Mouse (Mus musculus) hindbrain, embryonic 15.5 days (tissue): ENCODE data around the gene Fgf23. TPM values are rescaled to one million over a fixed set of nuclear protein-coding genes. Genes with fewer than 3 reads are reported as not detected.

Experiments
- ATAC-seq: fragments of 200-750 bp; cut with Nextera tagmentation; 2 replicates; pipeline ENCODE4 v1.8.0; 2017; ENCODE audit warnings: low read depth, moderate number of reproducible peaks, moderate TSS enrichment; ENCODE audit not compliant: low FRiP score
- H3K27ac ChIP-seq: fragments of 300-500 bp; sonication (generic); replicated peaks from 2 replicates; pipeline ENCODE4 v1.5.1; 2015; ENCODE audit warnings: mild to moderate bottlenecking, inconsistent platforms
- H3K27me3 ChIP-seq: fragments of 300-500 bp; sonication (generic); 2 replicates; pipeline ENCODE4 v1.6.1; 2015; ENCODE audit warnings: control low read depth, inconsistent platforms
- H3K36me3 ChIP-seq: fragments of 300-500 bp; sonication (generic); 2 replicates; pipeline ENCODE4 v1.6.1; 2015; ENCODE audit warnings: control low read depth, inconsistent platforms
- H3K4me1 ChIP-seq: fragments of 300-500 bp; sonication (generic); replicated peaks from 2 replicates; pipeline ENCODE4 v1.6.1; 2015; ENCODE audit warnings: control low read depth, inconsistent platforms
- H3K4me2 ChIP-seq: fragments of 300-500 bp; sonication (generic); 2 replicates; pipeline ENCODE4 v1.6.1; 2015; ENCODE audit warnings: moderate library complexity, mild to moderate bottlenecking, inconsistent platforms
- H3K4me3 ChIP-seq: fragments of 300-500 bp; sonication (generic); 2 replicates; pipeline ENCODE4 v1.5.1; 2015; ENCODE audit warnings: mild to moderate bottlenecking, inconsistent platforms
- H3K9ac ChIP-seq: fragments of 300-500 bp; sonication (generic); 2 replicates; pipeline ENCODE4 v1.6.1; 2015; ENCODE audit warnings: inconsistent platforms
- H3K9me3 ChIP-seq: fragments of 300-500 bp; sonication (generic); 2 replicates; pipeline ENCODE4 v1.6.1; 2016; ENCODE audit warnings: control low read depth, inconsistent platforms
- WGBS: fragments of 180-500 bp; shearing (Covaris S2); methylation state at CpG from one replicate; pipeline ENCODE4 v1.1.7; 2015; 5-methylcytosine and 5-hydroxymethylcytosine counted together
- polyA plus RNA-seq: library from polyadenylated mRNA; unstranded; fragments of >200 nt; fragmentation: Nextera tagmentation; extraction: Ambion mirVana; gene quantifications from 2 replicates; pipeline ENCODE4 v1.2.1, GENCODE M21; 2015

Gene Fgf23
- polyA plus RNA-seq, 1 experiment from 2014 or later: 0.29 TPM

DNA sequence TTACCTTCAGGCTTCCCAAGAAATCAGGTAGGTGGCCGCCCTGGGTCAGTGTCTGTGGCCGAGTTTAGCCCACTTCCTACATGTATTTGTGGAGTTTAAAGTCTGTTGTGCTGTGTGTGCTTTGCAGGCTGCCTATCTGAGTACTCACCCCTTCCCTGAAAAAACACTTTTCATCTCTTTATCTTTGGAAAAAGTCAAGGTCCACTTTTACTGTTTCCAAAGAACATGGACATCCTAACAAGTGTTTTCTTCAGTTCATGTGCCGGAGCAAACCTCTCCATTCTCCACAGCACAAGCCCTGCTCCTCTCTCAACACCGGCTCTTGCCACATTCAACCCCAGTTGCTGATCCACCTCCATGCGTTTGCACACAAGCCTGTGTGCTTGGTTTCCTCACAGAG, 50.3 kb downstream of the Fgf23 start:
- Histone ChIP-seq H3K27me3 (no peaks in the 10 kb centered on the region), H3K4me2 (no peak overlapping the region), H3K4me1 (no peaks in the 10 kb centered on the region), H3K9ac (no peak overlapping the region), H3K9me3 (no peaks in the 10 kb centered on the region), H3K4me3 (no peak overlapping the region), H3K36me3 (no peaks in the 10 kb centered on the region), H3K27ac (no peak overlapping the region)
- WGBS: 94% methylated on average over 5 of the region's 5 CpGs
- ATAC-seq: no peak

DNA sequence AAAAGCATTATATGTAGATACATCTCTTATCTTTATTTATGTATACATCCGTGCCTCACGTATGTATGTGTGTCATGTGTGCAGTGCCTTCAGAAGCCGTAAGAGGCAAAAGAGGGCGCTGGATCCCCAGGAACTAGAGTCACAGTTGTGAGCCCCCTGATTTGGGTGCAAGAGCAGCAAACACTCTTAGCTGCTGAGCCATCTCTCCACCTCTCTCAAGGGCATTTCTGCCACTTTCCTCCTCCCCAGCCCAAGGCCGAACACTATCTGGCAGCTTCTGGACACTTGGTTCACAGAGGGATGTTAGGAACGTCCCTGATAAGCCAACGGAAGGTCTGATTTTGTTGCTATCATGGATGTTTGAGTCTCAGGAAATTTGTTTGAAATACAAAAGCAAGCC, 50.8 kb downstream of the Fgf23 start:
- Histone ChIP-seq H3K9ac (no peak overlapping the region), H3K4me2 (no peak overlapping the region), H3K9me3 (no peaks in the 10 kb centered on the region), H3K27me3 (no peaks in the 10 kb centered on the region), H3K27ac (no peak overlapping the region), H3K36me3 (no peaks in the 10 kb centered on the region), H3K4me1 (no peaks in the 10 kb centered on the region), H3K4me3 (no peak overlapping the region)
- 88% methylated on average over 7 of the region's 7 CpGs for WGBS
- no peak for ATAC-seq

GRCm38 (mm10) chr6:127129659-127130058, 57.0 kb downstream of the Fgf23 start:
- H3K9me3 ChIP-seq: no peaks in the 10 kb centered on the region
- H3K27ac ChIP-seq: no peak overlapping the region
- peaks cover 21% of the 10 kb centered on the region for H3K4me1 ChIP-seq
- H3K4me3 ChIP-seq: no peak overlapping the region
- no peak overlapping the region for H3K9ac ChIP-seq
- no peaks in the 10 kb centered on the region for H3K27me3 ChIP-seq
- WGBS: 89% methylated on average over 14 of the region's 14 CpGs
- ATAC-seq: no peak
- H3K4me2 ChIP-seq: no peak overlapping the region
- no peaks in the 10 kb centered on the region for H3K36me3 ChIP-seq

DNA sequence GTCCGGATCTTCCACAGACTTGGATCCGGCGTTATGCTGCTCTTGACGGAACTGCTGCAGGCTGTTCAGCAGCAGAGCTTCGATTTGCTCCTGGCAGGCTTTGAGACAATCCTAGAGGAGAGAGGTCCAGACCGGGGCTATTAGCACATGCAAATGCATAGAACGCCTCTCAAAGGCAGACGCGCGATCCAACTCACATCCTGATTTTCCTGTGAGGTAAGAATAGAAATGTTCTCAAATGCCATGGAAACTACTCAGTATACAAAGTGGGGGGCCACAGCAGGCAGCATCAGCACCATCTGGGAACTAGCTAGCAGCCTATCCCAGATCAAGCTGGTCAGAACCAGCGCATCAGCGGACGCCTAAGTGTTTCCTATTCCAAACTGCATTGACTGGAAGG, 57.7 kb downstream of the Fgf23 start:
- Histone ChIP-seq H3K27ac (no peak overlapping the region), H3K36me3 (no peaks in the 10 kb centered on the region), H3K4me3 (no peak overlapping the region), H3K4me1 (peaks cover 25% of the 10 kb centered on the region), H3K9ac (no peak overlapping the region), H3K27me3 (no peaks in the 10 kb centered on the region), H3K4me2 (no peak overlapping the region), H3K9me3 (no peaks in the 10 kb centered on the region)
- ATAC-seq: no peak
- WGBS: 58% methylated on average over 13 of the region's 13 CpGs

Other genes starting within 250 kb of the Fgf23 start
- 185 and 194 TPM in 2 replicates for gene Ndufa9, start 223.8 kb upstream of the Fgf23 start, polyA plus RNA-seq
- gene Akap3, start 219.8 kb upstream of the Fgf23 start, polyA plus RNA-seq: 0.07 TPM in 1 of 2 replicates, not detected in the other
- gene Dyrk4, start 151.1 kb upstream of the Fgf23 start, polyA plus RNA-seq: 0.07 TPM in 1 of 2 replicates, not detected in the other
- gene Rad51ap1, start 133.3 kb upstream of the Fgf23 start, polyA plus RNA-seq: 13.8 and 17.4 TPM in 2 replicates
- gene D6Wsu163e, start 132.9 kb upstream of the Fgf23 start, polyA plus RNA-seq: 30.1 and 31.3 TPM in 2 replicates
- 0.04 TPM in 1 of 2 replicates, not detected in the other for gene Fgf6, start 57.3 kb upstream of the Fgf23 start, polyA plus RNA-seq
- gene Tigar, start 36.7 kb downstream of the Fgf23 start, polyA plus RNA-seq: 6.1 and 8.5 TPM in 2 replicates
- gene Ccnd2, start 79.3 kb downstream of the Fgf23 start, polyA plus RNA-seq: 288 and 507 TPM in 2 replicates